Mouse (Mus musculus) embryonic fibroblast, embryonic 13.5 days (primary cell): Measurements from ENCODE around the gene Ccdc172.

Source experiments
- CTCF ChIP-seq: IDR thresholded peaks from 2 replicates; pipeline ENCODE4 v1.5.1; 2011; ENCODE audit warnings: mild to moderate bottlenecking, control low read depth, low read length, moderate library complexity, borderline replicate concordance; ENCODE audit not compliant: insufficient read depth
- POLR2A ChIP-seq: IDR thresholded peaks from 2 replicates; pipeline ENCODE4 v1.6.1; 2011; ENCODE audit warnings: low read depth, mild to moderate bottlenecking, control low read depth, low read length, moderate library complexity

- TF ChIP-seq POLR2A = no peak
- no peak for TF ChIP-seq CTCF
These were observed 14.7 kb upstream of the Ccdc172 start for GRCm38 (mm10) chr19:58497106-58497505.
